Mouse (Mus musculus): ENCODE results near the gene Bckdk.

GRCm38 (mm10) chr7:127869149-127869810, 34.6 kb upstream of the Bckdk start:
- TF ChIP-seq CTCF (IDR thresholded peaks at IDR 0.05; ENCODE audit: borderline replicate concordance, insufficient read depth, low read depth, low read length) (no peak), POLR2A (IDR thresholded peaks at IDR 0.05; ENCODE audit: borderline replicate concordance, insufficient read depth, low read length) (no peak)
